Mouse (Mus musculus) midbrain, embryonic 13.5 days (tissue): ENCODE measurements around the gene Golga2. TPM values are rescaled to one million over a fixed set of nuclear protein-coding genes. Genes with fewer than 3 reads are reported as not detected.

Experiments used
- ATAC-seq: fragments of 200-750 bp; cut with Nextera tagmentation; 2 replicates; pipeline ENCODE4 v1.8.0; 2017; ENCODE audit warnings: mild to moderate bottlenecking, moderate TSS enrichment, moderate library complexity
- H3K27ac ChIP-seq: fragments of 300-500 bp; sonication (generic); 2 replicates; pipeline ENCODE4 v1.5.1; 2015; ENCODE audit warnings: inconsistent platforms, mild to moderate bottlenecking, moderate library complexity
- H3K27me3 ChIP-seq: fragments of 300-500 bp; sonication (generic); 2 replicates; pipeline ENCODE4 v1.6.1; 2015; ENCODE audit warnings: mild to moderate bottlenecking, inconsistent platforms
- H3K36me3 ChIP-seq: fragments of 300-500 bp; sonication (generic); 2 replicates; pipeline ENCODE4 v1.6.1; 2015; ENCODE audit warnings: mild to moderate bottlenecking, inconsistent platforms
- H3K4me1 ChIP-seq: fragments of 300-500 bp; sonication (generic); replicated peaks from 2 replicates; pipeline ENCODE4 v1.6.1; 2015; ENCODE audit warnings: inconsistent platforms
- H3K4me2 ChIP-seq: fragments of 300-500 bp; sonication (generic); replicated peaks from 2 replicates; pipeline ENCODE4 v1.6.1; 2015; ENCODE audit warnings: moderate library complexity, mild to moderate bottlenecking, inconsistent platforms
- H3K4me3 ChIP-seq: fragments of 300-500 bp; sonication (generic); replicated peaks from 2 replicates; pipeline ENCODE4 v1.5.1; 2015; ENCODE audit warnings: mild to moderate bottlenecking, inconsistent platforms
- H3K9ac ChIP-seq: fragments of 300-500 bp; sonication (generic); replicated peaks from 2 replicates; pipeline ENCODE4 v1.6.1; 2015; ENCODE audit warnings: mild to moderate bottlenecking, inconsistent platforms
- H3K9me3 ChIP-seq: fragments of 300-500 bp; sonication (generic); 2 replicates; pipeline ENCODE4 v1.6.1; 2016; ENCODE audit warnings: mild to moderate bottlenecking, inconsistent platforms
- WGBS: fragments of 180-500 bp; shearing (Covaris S2); methylation state at CpG from one replicate; pipeline ENCODE4 v1.1.7; 2015; 5-methylcytosine and 5-hydroxymethylcytosine counted together
- polyA plus RNA-seq: library from polyadenylated mRNA; unstranded; fragments of >200 nt; fragmentation: Nextera tagmentation; extraction: Ambion mirVana; gene quantifications from 2 replicates; pipeline ENCODE4 v1.2.1, GENCODE M21; 2015

Golga2 gene
- polyA plus RNA-seq, 1 experiment from 2014 or later = 26.7 TPM

DNA sequence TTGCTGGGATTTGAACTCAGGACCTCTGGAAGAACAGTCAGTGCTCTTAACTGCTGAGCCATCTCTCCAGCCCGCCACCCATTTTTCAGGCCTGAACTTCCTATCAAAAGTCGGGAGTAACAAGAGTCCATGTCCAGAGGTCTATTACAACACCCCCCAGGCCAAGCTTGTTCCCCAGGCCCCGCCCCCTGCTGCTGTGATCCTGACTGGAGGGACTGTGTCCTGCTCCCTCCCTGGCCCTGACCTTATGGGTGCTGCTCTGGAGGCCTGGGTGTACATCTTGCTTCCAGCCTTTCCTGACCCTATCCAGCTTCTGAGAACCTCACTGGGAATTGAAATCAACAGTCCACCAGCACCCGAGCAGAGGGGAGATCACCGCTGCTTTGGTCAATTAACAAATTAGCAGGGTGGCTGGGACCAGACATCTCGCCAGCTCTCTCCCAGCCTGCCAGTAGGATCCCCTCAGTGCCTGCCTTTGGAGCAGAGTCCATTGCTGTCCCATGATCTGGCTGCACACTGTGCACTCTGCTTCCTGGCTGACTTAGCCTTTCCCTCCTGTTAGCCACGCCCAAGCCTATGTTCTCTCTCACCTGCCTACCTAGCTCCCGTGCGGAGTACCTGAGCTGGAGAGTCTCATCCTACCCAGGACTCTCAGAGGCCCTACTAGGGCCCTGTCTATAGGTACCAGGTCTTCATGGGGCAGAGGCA lies 34.6 kb downstream of the Golga2 start:
- WGBS = 81% methylated on average over 9 of the region's 9 CpGs

DNA sequence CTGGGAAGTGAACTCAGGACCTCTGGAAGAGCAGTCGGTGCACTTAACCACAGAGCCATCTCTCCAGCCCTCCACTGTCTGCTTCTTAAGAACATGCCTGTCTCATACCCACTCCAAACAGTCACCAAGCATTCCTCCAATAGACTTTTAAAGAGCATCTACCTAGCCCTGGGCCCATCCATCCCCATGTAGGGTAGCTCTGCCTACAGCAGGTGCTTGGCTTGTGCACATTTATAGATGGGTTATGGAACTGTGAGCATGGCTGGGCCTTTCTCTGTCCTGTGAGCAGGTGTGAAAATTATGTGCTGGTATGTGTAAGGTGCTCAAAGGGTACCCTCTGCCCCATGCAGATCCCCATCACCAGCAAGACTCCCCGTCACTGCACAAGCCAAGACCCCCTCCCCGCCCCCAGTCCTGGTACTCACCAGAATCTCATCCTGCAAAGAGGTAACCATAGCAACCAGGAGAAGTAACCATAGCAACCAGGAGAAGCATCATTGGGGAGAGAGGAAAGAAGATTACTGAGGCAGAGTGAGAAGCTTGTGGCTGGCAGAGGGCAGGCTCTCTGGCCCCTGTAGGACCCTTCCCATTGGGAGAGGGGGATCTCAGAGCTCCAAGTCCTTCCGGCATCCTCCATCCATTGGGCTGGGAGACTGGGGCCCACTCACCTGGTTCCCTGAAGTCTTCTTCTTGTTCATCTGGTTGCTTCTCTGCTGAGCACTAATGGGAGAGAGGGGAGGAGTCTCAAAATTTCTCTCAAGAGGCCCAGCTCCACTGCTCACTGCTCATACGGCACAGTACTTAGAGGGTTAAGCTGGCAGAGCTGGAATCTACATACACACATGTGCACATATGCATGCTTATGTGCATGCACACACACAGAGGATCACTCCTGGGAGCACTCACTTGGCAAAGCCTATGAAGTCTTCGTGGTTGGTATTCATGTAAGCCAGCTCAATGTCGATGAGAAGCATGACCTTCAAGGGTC lies 35.9 kb downstream of the Golga2 start:
- H3K4me3 ChIP-seq = no peak overlapping the region
- H3K9me3 ChIP-seq = no peaks in the 10 kb centered on the region
- no peak overlapping the region; the same call in 1 of the 2 replicates for H3K9ac ChIP-seq
- peaks cover 37% of the 10 kb centered on the region for H3K4me1 ChIP-seq
- H3K27me3 ChIP-seq = peaks cover 6% of the 10 kb centered on the region; the same call in 1 of the 2 replicates
- H3K4me2 ChIP-seq = peak overlapping the region; percentile 40
- WGBS = 41% methylated on average over 7 of the region's 7 CpGs
- peak; percentile 79 for ATAC-seq
- H3K27ac ChIP-seq = peak overlapping the region; percentile 93
- peaks cover 12% of the 10 kb centered on the region for H3K36me3 ChIP-seq

More for the DNA sequence above, 34.6 kb downstream of the Golga2 start:
- Histone ChIP-seq H3K9ac (no peak overlapping the region), H3K4me3 (no peak overlapping the region), H3K27me3 (peaks cover 6% of the 10 kb centered on the region; the same call in 1 of the 2 replicates), H3K9me3 (no peaks in the 10 kb centered on the region), H3K27ac (peak overlapping the region; percentile 93), H3K36me3 (peaks cover 10% of the 10 kb centered on the region), H3K4me1 (peaks cover 48% of the 10 kb centered on the region), H3K4me2 (no peak overlapping the region)
- ATAC-seq = no peak

DNA sequence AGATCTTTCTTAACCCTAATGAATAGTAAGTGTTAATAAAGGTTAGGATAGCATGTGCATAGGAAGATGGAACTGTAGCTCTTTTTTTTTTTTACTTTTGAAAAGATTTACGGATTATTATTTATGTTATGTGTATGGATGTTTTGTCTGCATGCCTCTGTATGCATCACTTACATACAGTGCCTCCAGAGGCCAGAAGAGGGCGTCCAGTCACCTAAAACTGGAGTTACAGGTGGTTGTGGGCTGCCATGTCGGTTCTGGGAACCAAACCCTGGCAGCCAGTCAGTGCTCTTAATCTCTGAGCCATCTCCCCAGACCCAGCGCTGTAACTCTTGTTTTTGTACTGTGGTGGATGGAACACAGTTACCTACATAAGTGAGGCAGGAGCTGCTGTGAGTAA lies 37.1 kb downstream of the Golga2 start:
- WGBS = 59% methylated on average over 4 of the region's 4 CpGs
- peaks cover 12% of the 10 kb centered on the region for H3K36me3 ChIP-seq
- no peak for ATAC-seq
- H3K4me1 ChIP-seq = peaks cover 26% of the 10 kb centered on the region
- H3K4me2 ChIP-seq = no peak overlapping the region
- H3K27me3 ChIP-seq = no peaks in the 10 kb centered on the region; the same call in 1 of the 2 replicates
- H3K9me3 ChIP-seq = no peaks in the 10 kb centered on the region
- H3K9ac ChIP-seq = no peak overlapping the region
- no peak overlapping the region for H3K4me3 ChIP-seq
- H3K27ac ChIP-seq = no peak overlapping the region

DNA sequence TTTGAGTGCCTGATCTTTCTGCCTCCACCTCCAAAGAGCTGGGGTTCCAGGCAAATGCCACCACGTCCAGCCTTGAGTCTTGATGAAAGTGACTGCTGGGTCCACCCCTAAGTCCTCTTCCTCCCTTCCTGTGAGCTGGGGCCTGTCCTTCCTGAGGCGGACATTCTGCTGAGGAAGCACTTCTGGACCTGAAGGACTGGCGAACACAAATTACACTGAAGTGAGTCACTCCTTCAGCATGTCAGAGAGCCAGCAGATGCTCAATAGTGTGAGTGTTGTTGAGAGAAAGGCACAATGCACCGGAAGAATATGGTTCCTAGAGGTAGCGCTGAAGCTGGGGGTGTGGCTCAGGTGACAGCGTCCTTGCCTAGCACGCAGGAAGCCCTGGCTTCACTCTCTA lies 38.2 kb downstream of the Golga2 start:
- H3K9ac ChIP-seq = no peak overlapping the region
- H3K9me3 ChIP-seq = no peaks in the 10 kb centered on the region
- H3K36me3 ChIP-seq = peaks cover 5% of the 10 kb centered on the region; the same call in 1 of the 2 replicates
- no peaks in the 10 kb centered on the region for H3K27me3 ChIP-seq
- peaks cover 22% of the 10 kb centered on the region for H3K4me1 ChIP-seq
- H3K4me3 ChIP-seq = no peak overlapping the region
- 83% methylated on average over 7 of the region's 7 CpGs for WGBS
- ATAC-seq = no peak
- no peak overlapping the region for H3K4me2 ChIP-seq
- no peak overlapping the region for H3K27ac ChIP-seq

DNA sequence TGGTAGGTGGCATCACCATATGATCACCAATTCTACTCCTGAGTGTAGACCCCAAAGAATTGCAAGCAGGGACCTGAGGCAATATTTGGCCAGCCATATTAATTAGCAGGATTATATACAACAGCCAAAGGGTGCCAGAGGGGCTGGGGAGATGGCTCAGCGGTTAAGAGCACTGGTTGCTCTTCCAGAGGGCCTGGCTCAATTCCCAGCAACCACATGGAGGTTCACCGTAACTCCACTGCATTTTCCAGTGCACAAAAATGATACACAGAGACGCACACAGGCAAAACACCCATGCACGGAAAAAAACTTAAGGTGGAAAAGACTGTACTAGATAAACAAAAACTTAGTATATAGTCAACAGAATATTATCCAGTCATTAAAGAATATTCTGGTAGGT lies 40.0 kb downstream of the Golga2 start:
- no peak overlapping the region for H3K4me2 ChIP-seq
- peaks cover 15% of the 10 kb centered on the region for H3K4me1 ChIP-seq
- H3K9me3 ChIP-seq = no peaks in the 10 kb centered on the region
- H3K36me3 ChIP-seq = peaks cover 6% of the 10 kb centered on the region
- H3K4me3 ChIP-seq = no peak overlapping the region
- H3K9ac ChIP-seq = no peak overlapping the region
- H3K27me3 ChIP-seq = no peaks in the 10 kb centered on the region
- H3K27ac ChIP-seq = no peak overlapping the region
- ATAC-seq = no peak
- WGBS = 84% methylated on average over 4 of the region's 4 CpGs

DNA sequence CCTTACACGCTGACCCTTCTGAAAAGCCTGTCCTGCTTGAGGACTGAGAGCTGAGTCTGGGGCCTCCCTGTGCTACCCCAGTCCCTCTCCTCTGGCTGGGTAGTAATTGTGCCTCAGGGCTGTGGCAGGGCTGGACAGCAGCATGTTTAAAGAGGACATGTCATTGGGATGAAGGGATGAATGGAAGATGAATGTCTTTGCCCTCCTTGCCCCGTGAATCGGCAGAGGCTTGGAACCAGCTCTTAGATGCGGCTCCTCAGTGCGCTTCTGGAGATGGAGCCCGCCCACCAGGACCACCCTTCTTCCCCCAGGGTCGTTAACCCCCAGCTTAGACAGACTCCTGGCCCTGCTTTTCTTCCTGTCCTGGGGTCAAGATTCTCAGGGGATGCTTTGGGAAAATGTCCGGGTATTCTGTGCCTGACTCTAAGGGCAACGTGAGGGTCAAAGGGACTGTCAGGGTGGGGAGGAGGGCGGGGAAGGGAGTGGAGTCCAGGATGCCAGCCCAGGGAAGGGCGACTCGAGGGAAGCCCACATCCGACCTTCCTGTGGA lies 41.8 kb downstream of the Golga2 start:
- Histone ChIP-seq H3K9me3 (no peaks in the 10 kb centered on the region), H3K27me3 (no peaks in the 10 kb centered on the region), H3K9ac (0 out of 2 replicates have a peak overlapping the region, but pooled peaks have one; percentile 28), H3K27ac (no peak overlapping the region), H3K4me3 (no peak overlapping the region), H3K36me3 (peaks cover 22% of the 10 kb centered on the region), H3K4me2 (no peak overlapping the region), H3K4me1 (no peaks in the 10 kb centered on the region)
- no peak for ATAC-seq
- 38% methylated on average over 13 of the region's 13 CpGs for WGBS

DNA sequence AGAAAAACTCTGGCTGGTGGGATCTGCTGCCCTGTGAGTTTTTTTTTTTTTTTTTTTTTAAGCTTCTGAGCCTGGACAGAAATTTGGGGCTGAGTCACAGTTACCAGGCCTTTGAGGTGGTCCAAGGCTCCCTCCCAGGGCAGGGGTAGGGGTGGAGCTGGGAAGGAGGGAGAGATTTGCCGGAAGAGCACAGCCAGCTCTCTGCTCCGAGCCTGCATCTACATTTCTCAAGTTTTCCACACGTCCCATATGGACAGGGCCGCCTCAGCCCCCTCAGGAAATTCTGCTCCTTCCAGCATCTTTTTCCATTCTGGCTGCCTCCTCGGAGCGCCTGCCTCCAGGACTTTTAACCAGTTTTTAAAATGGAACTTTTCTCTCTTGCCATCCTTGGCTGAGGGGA lies 42.3 kb downstream of the Golga2 start:
- ATAC-seq = no peak
- Histone ChIP-seq H3K27me3 (no peaks in the 10 kb centered on the region), H3K36me3 (peaks cover 28% of the 10 kb centered on the region), H3K4me2 (no peak overlapping the region), H3K9me3 (no peaks in the 10 kb centered on the region), H3K4me3 (no peak overlapping the region), H3K9ac (0 out of 2 replicates have a peak overlapping the region, but pooled peaks have one; percentile 28), H3K4me1 (no peaks in the 10 kb centered on the region), H3K27ac (no peak overlapping the region)
- WGBS = 62% methylated on average over 6 of the region's 6 CpGs

DNA sequence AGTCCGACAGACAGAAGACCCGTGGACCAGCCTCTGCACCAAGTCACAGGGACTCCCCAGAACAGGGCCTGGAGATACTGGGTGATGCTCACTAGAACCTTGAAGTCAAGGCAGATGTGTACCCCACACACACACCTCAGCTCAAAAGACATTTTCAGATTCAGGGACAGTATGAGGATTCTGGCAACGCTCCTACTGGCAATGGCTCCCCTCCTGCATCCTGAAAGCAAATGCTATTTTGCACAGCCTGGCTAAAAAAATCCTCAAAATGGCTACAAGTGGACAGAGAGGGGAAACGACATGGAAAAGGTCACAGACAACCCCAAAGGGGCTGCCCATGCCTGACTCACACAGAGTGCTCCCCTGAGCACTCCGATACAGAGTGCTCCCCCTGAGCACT lies 45.0 kb downstream of the Golga2 start:
- Histone ChIP-seq H3K9me3 (no peaks in the 10 kb centered on the region), H3K4me2 (no peak overlapping the region), H3K4me3 (no peak overlapping the region), H3K27ac (no peak overlapping the region), H3K36me3 (peaks cover 52% of the 10 kb centered on the region), H3K27me3 (no peaks in the 10 kb centered on the region), H3K4me1 (no peaks in the 10 kb centered on the region), H3K9ac (no peak overlapping the region)
- ATAC-seq = no peak
- 81% methylated on average over 5 of the region's 5 CpGs for WGBS

DNA sequence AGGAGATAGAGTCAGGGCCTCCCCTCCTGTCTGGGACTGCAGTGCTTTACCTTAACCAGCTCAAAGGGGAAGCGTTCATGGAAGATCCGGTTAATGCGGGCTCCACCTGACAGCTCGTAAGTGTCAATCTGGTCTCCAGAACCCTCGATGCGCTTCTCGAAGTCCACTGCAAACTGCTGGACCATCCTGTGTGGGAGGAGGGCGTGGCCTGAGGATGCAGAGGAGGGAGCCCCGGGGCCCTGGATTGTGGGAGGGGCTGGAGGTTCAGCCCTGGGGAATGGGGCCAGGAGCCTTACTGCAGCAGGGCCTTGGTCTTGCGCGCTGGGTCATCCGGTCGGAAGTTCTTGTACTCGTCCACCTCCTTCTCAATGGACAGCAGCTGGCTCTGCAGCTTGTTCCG lies 48.7 kb downstream of the Golga2 start:
- Histone ChIP-seq H3K4me3 (no peak overlapping the region), H3K9me3 (no peaks in the 10 kb centered on the region), H3K4me1 (no peaks in the 10 kb centered on the region), H3K36me3 (peaks cover 69% of the 10 kb centered on the region), H3K9ac (no peak overlapping the region), H3K27me3 (0 out of 2 replicates have a peak, but pooled peaks cover 2% of the 10 kb centered on the region), H3K27ac (no peak overlapping the region), H3K4me2 (no peak overlapping the region)
- WGBS = 57% methylated on average over 15 of the region's 15 CpGs
- ATAC-seq = no peak

DNA sequence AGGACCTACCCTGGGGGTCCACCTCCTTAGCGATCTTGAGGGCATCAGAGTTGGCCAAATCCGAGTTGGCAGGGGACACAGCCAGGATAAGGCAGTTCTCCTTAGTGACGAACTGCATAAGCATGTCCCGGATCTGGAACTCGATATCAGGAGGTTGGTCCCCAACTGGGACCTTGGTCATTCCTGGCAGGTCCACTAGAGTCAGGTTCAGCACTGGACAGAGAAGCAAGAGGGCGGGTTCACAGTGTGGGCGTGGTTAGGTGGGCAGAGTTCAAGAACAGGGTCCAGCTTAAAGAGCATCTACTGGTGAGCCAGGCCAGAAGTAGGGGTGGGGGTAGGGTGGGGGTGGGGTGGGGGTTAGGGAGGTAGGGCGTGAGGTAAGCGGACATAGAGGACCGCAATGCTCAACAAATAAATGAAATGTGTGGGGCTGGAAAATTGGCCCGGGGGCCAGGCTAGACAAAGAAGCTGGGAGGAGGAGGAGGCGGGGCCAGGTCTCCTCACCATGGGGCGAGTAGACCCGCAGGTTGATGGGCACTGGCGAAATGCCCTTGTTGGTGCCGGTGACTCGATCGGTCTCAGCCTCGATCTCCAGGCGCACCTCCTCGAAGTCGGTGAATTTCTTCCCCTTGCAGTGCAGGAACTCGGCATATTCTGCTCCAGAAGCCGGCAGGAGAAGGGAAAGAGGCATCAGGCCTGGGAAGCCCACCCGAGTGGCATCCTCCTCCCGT lies 52.9 kb downstream of the Golga2 start:
- peaks cover 41% of the 10 kb centered on the region for H3K36me3 ChIP-seq
- H3K4me2 ChIP-seq = no peak overlapping the region
- H3K4me1 ChIP-seq = peaks cover 14% of the 10 kb centered on the region
- H3K27ac ChIP-seq = no peak overlapping the region
- H3K9ac ChIP-seq = no peak overlapping the region
- H3K4me3 ChIP-seq = no peak overlapping the region
- ATAC-seq = no peak
- 0 out of 2 replicates have a peak, but pooled peaks cover 2% of the 10 kb centered on the region for H3K27me3 ChIP-seq
- no peaks in the 10 kb centered on the region for H3K9me3 ChIP-seq
- WGBS = 41% methylated on average over 26 of the region's 26 CpGs

DNA sequence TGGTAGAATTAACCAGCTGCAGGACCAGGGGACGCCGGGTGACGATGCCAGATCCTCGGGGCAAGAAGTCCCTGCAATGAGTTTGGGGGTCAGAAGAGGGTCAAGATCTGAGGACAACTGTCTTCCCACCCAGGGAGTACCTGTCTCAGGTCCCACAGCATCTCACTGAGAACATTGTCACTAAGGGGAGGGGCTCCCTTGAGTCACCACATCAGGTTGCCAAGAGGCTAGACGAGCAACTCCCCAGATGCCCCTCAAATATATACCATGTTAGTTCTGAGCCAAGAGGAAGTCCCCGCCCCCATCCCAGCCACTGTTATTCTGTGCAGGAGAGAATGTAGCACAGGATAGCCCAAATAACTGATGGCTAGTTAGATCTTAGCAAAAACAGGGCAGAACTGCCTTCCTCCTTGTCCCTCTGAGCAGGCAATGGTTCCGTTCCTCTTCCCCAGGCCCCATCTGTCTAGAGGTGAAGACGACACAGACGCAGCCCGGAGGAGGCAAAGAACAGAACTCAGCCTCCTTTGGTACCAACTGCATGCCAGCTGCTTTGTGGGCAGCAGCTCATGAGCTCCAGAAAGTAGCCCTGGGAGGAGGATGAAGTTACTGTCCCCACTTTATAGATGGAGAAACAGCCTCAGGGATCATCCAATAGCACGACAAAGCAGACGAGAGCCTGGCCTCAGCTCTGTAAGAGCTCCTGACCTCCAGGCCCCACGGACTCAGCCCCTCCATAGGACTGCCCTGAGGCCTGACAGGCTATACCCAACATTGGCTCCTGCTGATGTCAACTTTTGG lies 53.9 kb downstream of the Golga2 start:
- no peak for ATAC-seq

More for the DNA sequence above, 53.9 kb downstream of the Golga2 start:
- peaks cover 14% of the 10 kb centered on the region for H3K4me1 ChIP-seq
- no peaks in the 10 kb centered on the region for H3K9me3 ChIP-seq
- H3K4me3 ChIP-seq = no peak overlapping the region
- peaks cover 32% of the 10 kb centered on the region for H3K36me3 ChIP-seq
- H3K27ac ChIP-seq = no peak overlapping the region
- 0 out of 2 replicates have a peak, but pooled peaks cover 2% of the 10 kb centered on the region for H3K27me3 ChIP-seq
- no peak overlapping the region for H3K9ac ChIP-seq
- H3K4me2 ChIP-seq = no peak overlapping the region
- WGBS = 83% methylated on average over 13 of the region's 13 CpGs
